Mouse (Mus musculus) frontal cortex, postnatal 10 days (tissue): Measurements from ENCODE around the gene Gm49405.
A peak's percentile ranks its signal among the peaks of the same experiment; 100 is the strongest.
"Not testable (repeated sequence)": the region's sequence is repeated elsewhere in the genome, so short reads cannot be mapped to it uniquely, and the experiment has no call there.

Experiments used
- DNase-seq, 2 experiments: peaks; one replicate each; pipeline ENCODE4 v3.0.0; 2022; ENCODE audit warnings: low spot score in 2 of 2, mixed read lengths in 1 of 2

Gene Gm49405

GRCm38 (mm10) chr19:4000119-4000900, at the start of gene Gm49405, which contains the start of gene Nudt8:
Gm49405 (plus strand) TSS chr19:4000626.
Nudt8 (plus strand) TSS chr19:4000580.
- peak; percentile 91 to 93 for DNase-seq

DNA sequence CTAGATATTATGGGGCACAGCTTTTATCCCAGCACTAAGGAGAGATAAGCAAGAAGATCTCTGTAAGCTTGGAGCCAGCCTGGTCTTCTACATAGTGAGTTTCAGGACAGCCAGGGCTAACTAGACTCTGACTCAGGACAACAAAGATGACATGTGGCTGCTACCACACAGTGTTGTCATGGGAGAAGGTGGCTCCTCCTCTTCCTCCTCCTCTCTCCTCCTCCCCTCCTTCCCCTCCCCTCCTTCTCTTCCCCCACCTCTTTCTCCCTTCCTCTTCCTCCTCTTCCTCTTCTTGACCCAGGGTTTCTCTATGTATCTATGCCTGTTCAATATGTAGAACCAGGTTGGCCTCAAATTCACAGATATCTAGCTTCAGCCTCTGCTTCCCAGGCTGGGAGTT, 49.0 kb upstream of the Gm49405 start:
- DNase-seq = no peak

DNA sequence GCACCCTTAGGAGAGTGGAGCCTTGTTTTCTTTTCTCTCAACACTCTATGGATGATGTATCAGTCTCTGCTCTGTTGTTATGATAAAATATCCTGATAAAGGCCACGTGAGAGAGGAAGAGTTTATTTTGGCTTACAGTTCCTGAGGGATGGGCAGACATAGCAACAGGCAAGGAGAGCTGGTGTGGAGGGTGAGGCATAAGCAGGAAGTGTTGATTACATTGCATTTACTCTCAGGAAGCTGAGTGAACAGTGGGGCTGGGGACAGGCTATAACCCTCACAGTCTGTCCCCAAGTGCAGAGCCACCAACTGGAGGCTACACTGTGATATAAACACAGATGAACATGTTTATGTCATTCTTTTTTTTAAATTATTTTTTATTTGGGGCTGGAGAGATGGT, 48.3 kb upstream of the Gm49405 start:
- DNase-seq = no peak

GRCm38 (mm10) chr19:3955033-3955432, 45.4 kb upstream of the Gm49405 start:
- no peak for DNase-seq

- DNase-seq = no peak
These were observed 44.6 kb upstream of the Gm49405 start for GRCm38 (mm10) chr19:3955804-3956203.

- not testable (repeated sequence) for DNase-seq
These were observed 43.0 kb upstream of the Gm49405 start for GRCm38 (mm10) chr19:3957296-3958036.

GRCm38 (mm10) chr19:3958470-3958869, 42.0 kb upstream of the Gm49405 start, which contains the start of gene Aldh3b3:
Aldh3b3 (plus strand) TSS chr19:3958645.
- no peak for DNase-seq

DNA sequence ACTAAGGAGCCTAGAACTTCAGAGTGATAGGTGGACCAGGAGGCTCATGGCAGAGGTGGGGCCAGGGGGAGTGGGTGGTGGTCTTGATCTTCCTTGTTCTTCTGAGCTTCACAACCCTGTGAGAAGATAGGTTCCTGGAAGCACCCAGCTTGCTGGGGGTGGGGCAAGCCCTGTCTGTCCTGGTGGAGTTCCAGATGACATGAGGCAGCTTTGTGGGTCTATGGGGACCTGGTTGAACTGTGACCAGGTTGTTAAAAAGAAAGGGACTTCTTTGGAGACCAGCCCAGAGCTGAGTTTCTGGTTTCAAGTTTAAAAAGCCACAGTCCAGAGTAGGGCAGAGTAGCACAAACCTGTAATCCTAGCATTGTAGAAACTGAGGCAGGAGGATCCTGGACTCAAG, 41.4 kb upstream of the Gm49405 start:
- DNase-seq = no peak

DNA sequence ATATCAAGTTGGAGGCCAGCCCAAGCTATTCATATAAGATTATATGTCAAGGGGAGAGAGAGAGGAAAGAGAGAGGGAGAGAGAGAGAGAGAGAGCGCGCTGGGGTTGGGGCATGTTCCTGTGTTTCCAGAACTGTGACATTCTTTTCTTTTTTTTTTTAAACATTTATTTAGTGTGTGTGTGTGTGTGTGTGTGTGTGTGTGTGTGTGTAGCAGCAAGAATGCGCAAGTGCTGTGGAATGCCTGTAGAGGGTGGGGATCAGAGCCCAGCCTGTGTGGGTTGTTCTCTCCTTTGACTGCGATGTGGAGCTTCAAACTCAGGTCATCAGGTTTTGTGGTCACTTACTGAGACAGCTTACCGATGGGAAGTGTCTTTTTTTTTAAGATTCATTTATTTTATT, 40.2 kb upstream of the Gm49405 start:
- DNase-seq = no peak

DNA sequence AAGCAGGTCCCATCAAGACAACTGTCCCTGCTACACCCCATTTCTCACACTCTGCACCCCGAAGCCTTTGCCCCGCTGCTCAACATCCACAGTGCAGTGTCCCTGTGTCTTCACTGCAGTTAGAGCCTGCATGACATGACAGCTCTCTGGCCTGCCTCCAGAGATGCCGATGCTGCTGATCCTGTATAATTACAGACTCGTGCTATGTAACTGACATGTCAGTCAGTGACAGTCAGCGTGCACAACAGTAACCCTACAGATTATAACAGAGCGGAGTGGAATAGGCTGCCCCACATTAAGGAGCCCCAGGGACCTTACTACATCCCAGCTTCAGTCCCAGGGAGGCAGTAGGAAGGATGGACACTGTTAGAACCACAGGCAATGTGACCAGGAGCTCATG, 38.6 kb upstream of the Gm49405 start:
- DNase-seq = not testable (repeated sequence)

DNA sequence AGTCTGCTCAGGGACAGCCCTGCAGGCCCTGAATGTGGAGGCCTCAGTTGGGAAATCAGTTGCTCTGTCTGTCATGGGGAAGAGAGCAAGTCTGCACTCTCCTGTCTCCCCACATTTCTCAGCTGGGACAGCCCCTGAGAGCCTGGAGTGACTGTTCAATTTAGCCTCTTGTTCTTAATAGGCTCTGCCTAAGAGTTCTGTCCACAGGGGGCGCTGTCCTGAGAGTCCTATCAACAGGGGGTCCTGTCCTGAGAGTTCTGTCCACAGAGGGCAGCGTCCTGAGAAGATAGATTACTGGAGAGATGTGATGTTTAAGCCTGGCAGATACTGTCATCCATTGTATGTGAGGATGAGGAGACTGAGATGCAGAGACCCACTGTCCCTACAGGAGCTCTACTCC, 38.0 kb upstream of the Gm49405 start:
- DNase-seq = no peak

- DNase-seq = no peak
These were observed 36.4 kb upstream of the Gm49405 start for GRCm38 (mm10) chr19:3964030-3964429.

GRCm38 (mm10) chr19:3966330-3967075, 33.9 kb upstream of the Gm49405 start:
- no peak for DNase-seq

- no peak for DNase-seq
These were observed 33.2 kb upstream of the Gm49405 start for GRCm38 (mm10) chr19:3967258-3967657.

- no peak for DNase-seq
These were observed 28.2 kb upstream of the Gm49405 start, which contains the start of gene Aldh3b2 for GRCm38 (mm10) chr19:3972229-3972628. Aldh3b2 (plus strand) TSS chr19:3972328.

DNA sequence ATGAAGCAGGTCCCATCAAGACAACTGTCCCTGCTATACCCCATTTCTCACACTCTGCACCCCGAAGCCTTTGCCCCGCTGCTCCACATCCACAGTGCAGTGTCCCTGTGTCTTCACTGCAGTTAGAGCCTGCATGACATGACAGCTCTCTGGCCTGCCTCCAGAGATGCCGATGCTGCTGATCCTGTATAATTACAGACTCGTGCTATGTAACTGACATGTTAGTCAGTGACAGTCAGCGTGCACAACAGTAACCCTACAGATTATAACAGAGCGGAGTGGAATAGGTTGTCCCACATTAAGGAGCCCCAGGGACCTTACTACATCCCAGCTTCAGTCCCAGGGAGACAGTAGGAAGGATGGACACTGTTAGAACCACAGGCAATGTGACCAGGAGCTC, 25.8 kb upstream of the Gm49405 start:
- DNase-seq = not testable (repeated sequence)

GRCm38 (mm10) chr19:3975866-3976265, 24.6 kb upstream of the Gm49405 start:
- no peak for DNase-seq

- DNase-seq = peak; percentile 46 to 65
These were observed 20.1 kb upstream of the Gm49405 start for GRCm38 (mm10) chr19:3980309-3980708.

GRCm38 (mm10) chr19:3980917-3981316, 19.5 kb upstream of the Gm49405 start:
- DNase-seq = no peak

- DNase-seq = no peak
These were observed 16.8 kb upstream of the Gm49405 start for GRCm38 (mm10) chr19:3983527-3984200.

- no peak for DNase-seq
These were observed 15.2 kb upstream of the Gm49405 start for GRCm38 (mm10) chr19:3985261-3985681.
